Mouse (Mus musculus) spleen, postnatal 4 days (tissue): ENCODE data around the gene Pdia6.
A peak's percentile ranks its signal among the peaks of the same experiment; 100 is the strongest.

Source experiments
- DNase-seq, 2 experiments: peaks; one replicate each; pipeline ENCODE4 v3.0.0; 2022; ENCODE audit warnings: low spot score in 2 of 2

Pdia6 gene

GRCm38 (mm10) chr12:17263881-17264280, 2.5 kb upstream of the Pdia6 start:
- no peak for DNase-seq

- no peak for DNase-seq
Observed at GRCm38 (mm10) chr12:17264826-17265225, 1.5 kb upstream of the Pdia6 start.

- no peak for DNase-seq
Observed at GRCm38 (mm10) chr12:17266673-17266990, 287 bp downstream of the Pdia6 start.

- no peak for DNase-seq
Observed at GRCm38 (mm10) chr12:17267316-17267715, 971 bp downstream of the Pdia6 start.

DNA sequence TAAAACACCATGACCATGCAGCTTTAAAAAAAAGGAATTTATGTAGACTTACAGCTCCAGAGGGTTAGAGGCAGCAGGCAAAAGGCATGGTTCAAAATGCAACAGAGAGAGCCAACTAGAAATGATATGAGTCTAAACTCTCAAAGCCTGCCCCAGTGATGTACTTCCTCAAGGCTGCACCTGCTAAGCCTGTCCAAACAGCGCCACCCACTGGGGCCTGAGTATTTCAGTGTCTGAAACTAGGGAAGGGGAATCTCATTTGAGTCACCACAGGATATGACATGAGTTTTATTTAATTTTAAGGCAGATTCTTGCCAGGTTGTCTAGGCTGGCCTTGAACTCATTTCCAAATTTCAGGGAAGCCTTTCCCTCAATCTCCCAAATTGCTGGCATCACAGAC, 4.9 kb downstream of the Pdia6 start:
- DNase-seq: peak; percentile 49 to 78

DNA sequence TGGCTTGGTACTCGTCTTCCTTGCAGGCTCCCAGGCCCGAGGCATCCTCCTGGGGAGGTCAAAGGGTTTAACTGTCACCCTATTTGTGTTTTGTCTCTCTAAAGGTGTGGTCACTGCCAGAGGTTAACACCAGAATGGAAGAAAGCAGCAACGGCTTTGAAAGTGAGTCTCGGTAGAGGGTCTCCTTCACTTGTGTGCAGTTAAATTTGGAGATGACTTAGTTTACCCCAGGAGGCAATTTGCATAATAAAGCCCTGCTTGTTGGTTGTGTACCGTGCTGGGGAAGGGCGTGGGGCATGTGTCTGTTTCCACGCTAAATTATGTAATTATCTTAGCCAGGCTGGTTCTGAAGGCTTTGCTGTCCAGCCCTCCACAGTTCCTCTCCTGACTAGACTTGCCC, 7.5 kb downstream of the Pdia6 start:
- no peak for DNase-seq

- no peak for DNase-seq
Observed at GRCm38 (mm10) chr12:17288496-17288895, 22.2 kb downstream of the Pdia6 start.

DNA sequence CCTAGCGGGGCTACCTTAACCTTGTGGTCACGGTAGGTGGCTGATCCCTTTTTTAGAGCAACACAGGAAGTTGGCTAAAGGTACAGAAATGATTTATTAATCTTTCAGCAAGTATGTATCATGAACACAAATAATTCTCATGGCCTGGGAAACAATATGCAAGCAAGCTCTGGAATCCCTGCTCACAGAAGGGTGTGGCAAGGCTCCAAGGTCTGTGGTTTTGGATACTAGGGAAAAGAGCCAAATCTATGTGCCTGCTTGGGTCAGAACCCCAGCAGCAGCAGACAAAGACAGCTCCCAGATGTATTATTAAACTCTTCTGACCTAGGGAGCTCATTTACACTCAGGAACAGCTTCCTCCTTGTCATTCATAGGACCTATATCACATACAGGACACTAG, 22.7 kb downstream of the Pdia6 start:
- DNase-seq: no peak

DNA sequence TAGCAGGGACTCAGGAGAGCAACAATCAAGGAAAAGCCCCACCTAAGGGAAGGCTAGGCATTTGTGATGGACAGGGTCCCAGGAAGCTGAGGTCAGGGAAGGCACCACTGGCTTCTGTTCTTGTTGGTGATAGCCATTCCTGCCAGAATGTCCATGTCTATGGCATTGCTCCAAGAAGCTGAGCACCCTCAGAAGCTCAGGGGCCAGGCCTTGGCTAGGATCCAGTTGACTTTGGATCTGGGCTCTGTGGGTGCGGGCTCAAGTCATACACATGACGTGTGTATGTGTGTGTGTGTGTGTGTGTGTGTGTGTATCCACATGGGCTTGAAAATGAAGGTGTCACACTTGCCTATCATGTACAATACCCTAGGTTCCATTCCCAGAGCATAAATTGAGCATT, 23.6 kb downstream of the Pdia6 start:
- no peak for DNase-seq

GRCm38 (mm10) chr12:17290569-17290968, 24.2 kb downstream of the Pdia6 start:
- no peak for DNase-seq

DNA sequence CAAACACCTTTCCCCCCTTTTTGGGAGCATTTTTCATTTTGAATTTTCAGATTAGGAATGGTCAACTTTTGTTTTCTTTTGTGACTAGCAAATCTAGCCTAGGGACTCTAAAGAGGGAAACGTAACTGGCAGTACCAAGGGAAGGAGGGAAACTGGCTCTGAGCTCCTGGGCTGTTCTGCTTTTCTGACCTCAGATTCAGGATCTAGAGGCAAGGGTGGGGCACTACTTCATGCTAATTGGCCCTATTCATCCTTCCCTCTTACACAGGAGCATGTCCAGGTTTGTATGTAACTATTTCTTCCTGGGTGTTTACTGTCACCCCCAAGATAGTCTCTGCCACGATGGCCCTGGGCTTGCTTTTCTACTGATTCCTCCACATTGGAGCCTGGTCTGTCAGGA, 30.6 kb downstream of the Pdia6 start:
- DNase-seq: no peak

DNA sequence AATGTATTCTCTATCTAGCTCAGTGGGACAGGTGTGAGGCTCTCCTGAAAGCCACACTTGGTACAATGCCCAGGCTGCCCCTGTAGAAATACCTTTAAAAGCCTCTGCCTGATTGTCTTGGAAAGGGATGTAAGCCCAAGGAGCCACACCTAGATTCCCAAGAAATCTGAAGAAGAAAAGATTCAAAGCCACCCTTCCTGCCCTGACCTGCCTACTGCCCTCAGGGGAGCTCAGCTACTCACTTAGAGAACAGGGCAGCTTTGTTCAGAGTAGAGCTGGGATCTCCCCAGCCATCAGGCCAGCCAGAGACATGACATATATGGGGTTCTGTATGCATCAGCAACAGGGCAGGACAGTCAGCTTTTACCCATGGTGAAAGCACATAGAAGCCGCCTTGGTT, 33.6 kb downstream of the Pdia6 start:
- DNase-seq: no peak

DNA sequence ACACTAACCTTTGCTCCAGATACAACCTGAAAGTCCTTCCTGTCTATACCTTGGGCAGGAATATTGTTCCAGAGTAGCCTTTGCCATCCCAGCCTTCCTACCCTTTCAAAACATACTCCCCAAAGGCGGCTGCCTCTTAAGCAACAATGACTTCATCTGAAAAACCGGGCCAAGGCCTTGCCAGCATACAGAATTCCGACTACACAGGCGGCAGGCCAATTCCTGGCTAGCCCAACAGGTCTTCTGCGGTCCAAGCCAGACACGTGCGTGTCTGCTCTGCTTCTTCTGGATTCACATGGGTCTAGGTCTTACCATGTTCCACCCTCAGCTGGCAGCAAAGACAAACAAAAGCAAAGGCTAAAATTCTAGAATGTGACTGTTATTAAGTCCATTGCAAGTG, 39.1 kb downstream of the Pdia6 start:
- DNase-seq: no peak

GRCm38 (mm10) chr12:17308246-17308645, 41.9 kb downstream of the Pdia6 start:
- no peak for DNase-seq

GRCm38 (mm10) chr12:17310852-17311839, 44.8 kb downstream of the Pdia6 start:
- no peak for DNase-seq

DNA sequence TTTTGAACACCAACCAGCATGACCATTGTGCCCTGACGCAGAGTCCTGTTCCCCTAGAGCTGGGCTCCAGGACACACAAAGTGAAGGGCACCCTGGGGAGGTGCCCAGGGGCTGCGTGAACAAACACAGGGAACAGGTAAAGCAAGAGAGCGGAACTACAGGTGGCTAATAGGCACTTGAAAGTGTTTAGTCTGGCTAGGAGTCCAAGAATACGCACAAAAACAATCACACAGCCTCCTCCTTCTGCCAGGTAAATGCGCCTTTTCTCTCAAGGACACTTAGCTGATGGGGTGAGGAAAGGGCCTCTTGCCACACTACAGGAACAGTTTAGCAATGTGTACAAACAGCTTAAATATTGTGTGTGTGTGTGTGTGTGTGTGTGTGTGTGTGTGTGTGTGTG, 49.8 kb downstream of the Pdia6 start:
- DNase-seq: no peak

GRCm38 (mm10) chr12:17317970-17318369, 51.6 kb downstream of the Pdia6 start:
- DNase-seq: no peak

GRCm38 (mm10) chr12:17318453-17318852, 52.1 kb downstream of the Pdia6 start:
- no peak for DNase-seq

- DNase-seq: no peak
Observed at GRCm38 (mm10) chr12:17324549-17325470, 58.5 kb downstream of the Pdia6 start.

DNA sequence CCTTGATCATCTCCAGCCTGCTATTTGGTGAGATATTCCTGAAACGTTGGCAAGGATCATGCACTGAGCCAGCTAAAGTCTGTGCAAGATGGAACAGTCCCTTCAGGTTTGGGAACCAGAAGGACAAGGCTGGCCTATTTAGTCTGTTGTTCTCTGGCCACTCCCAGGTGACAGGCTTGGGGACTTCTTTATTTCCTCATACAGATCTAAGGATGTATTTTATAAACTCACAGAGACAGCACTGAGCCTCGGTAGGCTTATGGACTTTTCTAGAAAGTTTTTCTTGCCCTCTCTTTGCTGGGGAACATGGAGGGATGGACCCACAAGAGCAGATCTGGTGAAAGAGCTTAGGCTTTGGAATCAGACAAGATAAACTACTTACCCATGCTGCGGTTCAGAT, 62.9 kb downstream of the Pdia6 start, which contains the start of gene Atp6v1c2:
TSS of gene Atp6v1c2 (minus strand) at position 101 of the 400 bp plus-strand sequence.
- DNase-seq: no peak

GRCm38 (mm10) chr12:17333459-17333858, 67.1 kb downstream of the Pdia6 start:
- DNase-seq: no peak
